Mouse (Mus musculus) thymus, postnatal 25 days (tissue): ENCODE data around the gene Bbs2.
"Not testable (repeated sequence)": the region's sequence is repeated elsewhere in the genome, so short reads cannot be mapped to it uniquely, and the experiment has no call there.

Experiments
- DNase-seq: peaks from one replicate; pipeline ENCODE4 v3.0.0; 2022

Bbs2 gene

GRCm38 (mm10) chr8:94098081-94098974 is at the start of gene Bbs2:
Gene Bbs2, minus strand, starts transcription at chr8:94098928.
- peak; percentile 98 for DNase-seq

GRCm38 (mm10) chr8:94148236-94148635 is 49.5 kb upstream of the Bbs2 start:
- DNase-seq, result no peak

- DNase-seq, result no peak
These were observed 41.6 kb upstream of the Bbs2 start for GRCm38 (mm10) chr8:94140266-94140795.

- no peak for DNase-seq
These were observed 38.2 kb upstream of the Bbs2 start, which contains the start of gene Mt4 for GRCm38 (mm10) chr8:94136933-94137332. Gene Mt4, plus strand, starts transcription at chr8:94137197.

GRCm38 (mm10) chr8:94136192-94136591 is 37.5 kb upstream of the Bbs2 start:
- DNase-seq, result no peak

- DNase-seq, result no peak
These were observed 36.8 kb upstream of the Bbs2 start for GRCm38 (mm10) chr8:94135556-94135955.

- DNase-seq, result not testable (repeated sequence)
These were observed 35.9 kb upstream of the Bbs2 start for GRCm38 (mm10) chr8:94134601-94135000.

GRCm38 (mm10) chr8:94132096-94132495 is 33.4 kb upstream of the Bbs2 start:
- no peak for DNase-seq

- no peak for DNase-seq
These were observed 31.4 kb upstream of the Bbs2 start for GRCm38 (mm10) chr8:94130126-94130525.

- DNase-seq, result no peak
These were observed 30.5 kb upstream of the Bbs2 start for GRCm38 (mm10) chr8:94129133-94129789.

- DNase-seq, result no peak
These were observed 29.0 kb upstream of the Bbs2 start for GRCm38 (mm10) chr8:94127711-94128110.

GRCm38 (mm10) chr8:94122711-94123468 is 24.2 kb upstream of the Bbs2 start:
- DNase-seq, result no peak

- DNase-seq, result no peak
These were observed 22.9 kb upstream of the Bbs2 start for GRCm38 (mm10) chr8:94121625-94122024.

- DNase-seq, result no peak
These were observed 20.2 kb upstream of the Bbs2 start for GRCm38 (mm10) chr8:94118776-94119430.

- DNase-seq, result no peak
These were observed 15.2 kb upstream of the Bbs2 start for GRCm38 (mm10) chr8:94113972-94114371.

- DNase-seq, result no peak
These were observed 14.7 kb upstream of the Bbs2 start for GRCm38 (mm10) chr8:94113435-94113834.

GRCm38 (mm10) chr8:94110526-94111177 is 11.9 kb upstream of the Bbs2 start:
- DNase-seq, result no peak

- no peak for DNase-seq
These were observed 11.1 kb upstream of the Bbs2 start for GRCm38 (mm10) chr8:94109835-94110234.

- DNase-seq, result no peak
These were observed 10.7 kb upstream of the Bbs2 start for GRCm38 (mm10) chr8:94109396-94109795.

GRCm38 (mm10) chr8:94107871-94108270 is 9.1 kb upstream of the Bbs2 start:
- no peak for DNase-seq

GRCm38 (mm10) chr8:94104146-94104545 is 5.4 kb upstream of the Bbs2 start:
- DNase-seq, result no peak

- no peak for DNase-seq
These were observed 268 bp upstream of the Bbs2 start for GRCm38 (mm10) chr8:94098996-94099395.
